Mouse (Mus musculus) liver, embryonic 15.5 days (tissue): ENCODE data around the gene Lrrc29. TPM values are rescaled to one million over a fixed set of nuclear protein-coding genes. Genes with fewer than 3 reads are reported as not detected.

ENCODE experiments used
- ATAC-seq: fragments of 200-750 bp; cut with Nextera tagmentation; 2 replicates; pipeline ENCODE4 v1.8.0; 2017; ENCODE audit warnings: moderate number of reproducible peaks, mild to moderate bottlenecking, moderate library complexity; ENCODE audit not compliant: insufficient read depth
- H3K27ac ChIP-seq: fragments of 300-500 bp; sonication (generic); replicated peaks from 2 replicates; pipeline ENCODE4 v1.5.1; 2015; ENCODE audit warnings: mild to moderate bottlenecking, inconsistent platforms
- H3K27me3 ChIP-seq: fragments of 300-500 bp; sonication (generic); 2 replicates; pipeline ENCODE4 v1.6.1; 2015; ENCODE audit warnings: mild to moderate bottlenecking, inconsistent platforms
- H3K36me3 ChIP-seq: fragments of 300-500 bp; sonication (generic); replicated peaks from 2 replicates; pipeline ENCODE4 v1.6.1; 2015; ENCODE audit warnings: moderate library complexity, mild to moderate bottlenecking, inconsistent platforms
- H3K4me1 ChIP-seq: fragments of 300-500 bp; sonication (generic); replicated peaks from 2 replicates; pipeline ENCODE4 v1.6.1; 2015; ENCODE audit warnings: inconsistent platforms
- H3K4me2 ChIP-seq: fragments of 300-500 bp; sonication (generic); 2 replicates; pipeline ENCODE4 v1.6.1; 2015; ENCODE audit warnings: moderate library complexity, mild to moderate bottlenecking, inconsistent platforms
- H3K4me3 ChIP-seq: fragments of 300-500 bp; sonication (generic); replicated peaks from 2 replicates; pipeline ENCODE4 v1.5.1; 2015; ENCODE audit warnings: mild to moderate bottlenecking, inconsistent platforms
- H3K9ac ChIP-seq: fragments of 300-500 bp; sonication (generic); 2 replicates; pipeline ENCODE4 v1.6.1; 2015; ENCODE audit warnings: moderate library complexity, mild to moderate bottlenecking, inconsistent platforms
- H3K9me3 ChIP-seq: fragments of 300-500 bp; sonication (generic); replicated peaks from 2 replicates; pipeline ENCODE4 v1.6.1; 2016; ENCODE audit warnings: inconsistent platforms
- WGBS: fragments of 180-500 bp; shearing (Covaris S2); methylation state at CpG from one replicate; pipeline ENCODE4 v1.1.7; 2015; ENCODE audit warnings: mixed read lengths; ENCODE audit not compliant: insufficient replicate concordance; 5-methylcytosine and 5-hydroxymethylcytosine counted together
- polyA plus RNA-seq: library from polyadenylated mRNA; unstranded; fragments of >200 nt; fragmentation: Nextera tagmentation; extraction: Ambion mirVana; gene quantifications from 2 replicates; pipeline ENCODE4 v1.2.1, GENCODE M21; 2015

The Lrrc29 gene
- polyA plus RNA-seq, 1 experiment from 2014 or later, result 10.4 TPM

DNA sequence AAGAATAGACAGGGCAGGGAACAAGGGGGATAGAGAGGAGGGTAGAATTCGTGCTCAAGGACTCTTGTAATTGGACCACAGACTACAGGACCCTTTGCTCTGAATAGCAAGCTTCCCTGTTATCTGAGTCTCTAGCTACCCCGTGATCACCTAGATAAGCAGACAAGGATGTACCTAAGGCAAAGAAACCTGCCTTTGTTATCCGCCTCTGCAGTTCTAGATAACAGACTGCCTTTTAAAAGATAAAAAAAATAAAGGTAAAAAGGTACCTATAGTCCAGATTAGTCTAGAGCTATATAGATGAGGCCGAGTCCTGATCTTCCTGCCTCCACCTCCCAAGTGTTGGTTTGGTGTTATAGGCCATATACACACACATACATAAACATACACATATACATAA lies 16.7 kb upstream of the Lrrc29 start:
- H3K27me3 ChIP-seq, result peaks cover 32% of the 10 kb centered on the region
- H3K27ac ChIP-seq, result no peak overlapping the region
- no peak overlapping the region for H3K4me3 ChIP-seq
- H3K4me1 ChIP-seq, result peaks cover 74% of the 10 kb centered on the region
- WGBS, result 40% methylated on average over 4 of the region's 4 CpGs
- H3K9me3 ChIP-seq, result no peaks in the 10 kb centered on the region
- H3K9ac ChIP-seq, result no peak overlapping the region
- no peak for ATAC-seq
- no peaks in the 10 kb centered on the region for H3K36me3 ChIP-seq
- H3K4me2 ChIP-seq, result no peak overlapping the region

DNA sequence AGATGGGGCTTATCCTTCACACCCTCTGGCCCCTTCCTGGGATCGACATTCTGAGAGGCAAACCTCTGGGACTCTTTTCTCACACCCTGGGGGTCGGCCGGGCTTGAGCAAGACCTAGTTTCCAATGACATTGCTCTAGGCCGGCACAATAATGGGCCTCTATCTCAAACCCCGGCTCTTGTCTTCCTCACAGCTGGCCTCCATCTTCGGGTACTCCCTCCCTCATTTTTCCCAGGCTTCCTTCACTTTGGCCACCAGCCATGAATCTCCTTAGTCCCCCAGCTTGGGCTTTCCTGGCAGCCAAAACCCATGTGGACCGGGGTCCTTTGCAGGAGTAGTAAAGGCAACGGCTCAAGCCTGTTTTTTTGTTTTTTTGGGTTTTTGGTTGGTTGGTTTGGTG lies 15.3 kb upstream of the Lrrc29 start:
- Histone ChIP-seq H3K27me3 (peaks cover 19% of the 10 kb centered on the region), H3K4me2 (no peak overlapping the region), H3K4me1 (peaks cover 60% of the 10 kb centered on the region), H3K9ac (no peak overlapping the region), H3K27ac (0 out of 2 replicates have a peak overlapping the region, but pooled peaks have one; percentile 2), H3K4me3 (no peak overlapping the region), H3K36me3 (peaks cover 4% of the 10 kb centered on the region; the same call in 1 of the 2 replicates), H3K9me3 (no peaks in the 10 kb centered on the region)
- ATAC-seq, result no peak
- 57% methylated on average over 8 of the region's 8 CpGs for WGBS

DNA sequence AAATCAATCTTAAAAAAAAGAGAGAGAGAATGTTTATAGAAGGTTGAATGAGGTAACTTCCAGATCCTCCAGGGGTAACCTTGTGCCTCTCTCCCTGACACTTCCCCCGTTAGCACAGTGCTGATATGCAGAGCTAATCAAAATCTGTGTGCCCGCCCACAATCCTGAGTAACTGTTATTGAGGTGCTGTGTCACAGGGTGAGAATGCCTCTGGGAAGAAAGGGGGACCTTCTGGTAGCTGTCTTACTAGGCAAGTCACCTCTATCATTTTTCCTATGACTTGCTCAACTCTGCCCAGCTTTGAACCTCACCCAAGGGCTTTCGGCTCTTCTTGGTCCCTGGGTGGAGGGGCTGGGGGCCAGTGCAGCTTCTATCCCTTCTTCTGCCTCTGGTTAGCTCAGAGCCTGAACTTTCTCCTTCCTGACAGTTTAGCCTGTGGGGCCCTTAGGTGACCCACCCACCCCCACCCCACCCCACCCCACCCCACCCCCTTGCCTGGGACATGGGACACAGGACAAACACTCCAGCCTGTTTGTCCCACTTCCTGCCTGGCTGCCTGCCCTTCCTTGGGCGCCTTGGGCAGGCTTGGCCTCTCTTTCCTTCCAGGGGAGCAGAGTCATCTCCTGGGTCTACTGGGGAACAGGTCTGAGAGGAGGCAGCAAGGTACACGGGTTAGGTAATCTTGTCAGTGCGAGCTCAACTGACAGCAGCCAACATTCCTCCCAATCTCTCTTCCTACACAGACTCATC lies 14.0 kb upstream of the Lrrc29 start:
- peaks cover 13% of the 10 kb centered on the region for H3K36me3 ChIP-seq
- peaks cover 5% of the 10 kb centered on the region; the same call in 1 of the 2 replicates for H3K27me3 ChIP-seq
- no peak overlapping the region for H3K27ac ChIP-seq
- no peak overlapping the region for H3K4me2 ChIP-seq
- H3K4me1 ChIP-seq, result peaks cover 48% of the 10 kb centered on the region
- no peak overlapping the region for H3K9ac ChIP-seq
- ATAC-seq, result peak; percentile 46; the same call in 1 of the 2 replicates
- H3K4me3 ChIP-seq, result no peak overlapping the region
- 36% methylated on average over 6 of the region's 6 CpGs for WGBS
- no peaks in the 10 kb centered on the region for H3K9me3 ChIP-seq

DNA sequence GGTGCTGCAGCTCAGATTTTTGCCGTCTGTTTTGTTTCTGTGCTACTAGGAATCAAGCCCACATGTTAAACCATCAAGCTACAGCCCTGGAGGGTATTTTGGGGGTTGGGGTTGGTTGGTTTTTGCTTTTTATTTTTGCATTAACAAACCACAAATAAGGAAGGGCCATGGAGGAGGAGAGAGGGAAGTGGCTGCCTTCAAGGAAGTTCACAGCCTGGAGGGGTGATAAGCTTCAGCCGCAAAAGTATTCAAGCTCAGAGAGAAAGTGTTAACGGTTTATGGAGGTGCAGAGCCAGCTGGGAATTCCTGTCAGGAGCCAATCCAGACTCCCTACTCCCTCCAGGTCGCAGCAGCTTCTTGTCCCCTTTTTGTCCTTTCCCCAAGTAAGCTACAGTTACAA lies 12.9 kb upstream of the Lrrc29 start:
- H3K9me3 ChIP-seq, result no peaks in the 10 kb centered on the region
- peaks cover 16% of the 10 kb centered on the region for H3K36me3 ChIP-seq
- ATAC-seq, result no peak
- H3K9ac ChIP-seq, result no peak overlapping the region
- H3K4me2 ChIP-seq, result peak overlapping the region; percentile 25; the same call in 1 of the 2 replicates
- H3K4me1 ChIP-seq, result peaks cover 39% of the 10 kb centered on the region
- no peaks in the 10 kb centered on the region for H3K27me3 ChIP-seq
- peak overlapping the region; percentile 5 for H3K27ac ChIP-seq
- WGBS, result 8% methylated on average over 4 of the region's 4 CpGs
- no peak overlapping the region for H3K4me3 ChIP-seq

DNA sequence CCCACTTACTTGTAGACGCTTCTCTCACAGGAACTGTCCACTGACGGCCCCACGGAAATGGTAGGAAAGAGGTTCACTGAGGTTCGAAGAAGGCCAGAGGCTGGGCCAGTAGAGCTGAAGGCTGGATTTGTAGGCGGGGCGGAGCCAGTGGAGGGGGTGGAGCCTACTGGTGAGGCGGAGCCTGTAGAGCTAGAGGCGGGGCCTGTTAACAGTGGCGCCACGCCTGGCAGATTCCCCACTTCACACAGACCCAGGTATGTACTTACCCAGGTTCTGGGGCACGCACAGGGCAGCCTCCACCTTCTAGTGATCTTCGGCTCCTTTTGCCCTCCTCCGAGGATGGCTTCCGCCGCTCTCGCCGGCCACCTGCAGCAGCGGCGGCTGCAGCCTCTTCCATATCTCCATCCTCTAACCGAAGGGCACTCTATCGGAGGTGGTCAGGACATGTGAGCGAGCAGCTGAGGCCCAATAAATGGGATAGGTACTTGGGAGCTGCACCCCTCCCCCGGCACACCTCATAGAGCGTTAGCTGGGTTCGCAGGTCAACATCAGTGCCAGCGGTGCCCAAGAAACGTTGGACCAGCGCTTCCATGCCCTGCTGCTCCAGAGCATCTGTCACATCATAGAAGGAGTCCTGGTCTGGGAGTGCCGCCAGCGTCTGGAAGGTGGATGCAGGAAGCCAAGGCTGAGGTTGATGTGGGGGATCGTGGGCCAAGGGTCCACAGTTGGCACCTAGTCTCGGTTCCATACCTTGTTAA lies 10.5 kb upstream of the Lrrc29 start:
- 83% methylated on average over 32 of the region's 32 CpGs for WGBS
- Histone ChIP-seq H3K9ac (no peak overlapping the region), H3K4me2 (no peak overlapping the region), H3K36me3 (peaks cover 31% of the 10 kb centered on the region), H3K27ac (no peak overlapping the region), H3K4me3 (no peak overlapping the region), H3K4me1 (peaks cover 28% of the 10 kb centered on the region), H3K9me3 (no peaks in the 10 kb centered on the region), H3K27me3 (no peaks in the 10 kb centered on the region)
- no peak for ATAC-seq

DNA sequence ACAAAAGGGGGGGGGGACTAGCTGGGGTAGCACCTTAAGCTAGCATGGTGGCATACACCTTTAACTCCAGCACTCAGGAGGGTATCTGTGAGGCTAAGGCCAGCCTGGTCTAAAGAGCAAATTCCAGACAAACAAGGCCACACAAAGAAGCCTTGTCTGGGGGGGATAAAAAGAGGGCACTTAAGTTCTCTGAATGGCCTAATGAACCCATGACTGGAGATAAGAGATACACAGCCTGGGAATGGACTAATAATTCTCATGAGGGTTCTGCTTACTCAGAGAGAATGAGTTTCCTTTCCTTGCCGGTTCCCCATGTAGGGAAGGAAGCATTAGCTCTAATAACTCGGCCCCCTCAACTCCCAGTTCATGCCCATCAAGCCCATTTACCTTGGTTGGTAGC lies 6.4 kb upstream of the Lrrc29 start:
- Histone ChIP-seq H3K4me2 (no peak overlapping the region), H3K4me1 (peaks cover 5% of the 10 kb centered on the region), H3K36me3 (peaks cover 69% of the 10 kb centered on the region), H3K4me3 (no peak overlapping the region), H3K9me3 (no peaks in the 10 kb centered on the region), H3K9ac (no peak overlapping the region), H3K27me3 (no peaks in the 10 kb centered on the region), H3K27ac (no peak overlapping the region)
- ATAC-seq, result no peak
- WGBS, result 67% methylated on average over 2 of the region's 2 CpGs

DNA sequence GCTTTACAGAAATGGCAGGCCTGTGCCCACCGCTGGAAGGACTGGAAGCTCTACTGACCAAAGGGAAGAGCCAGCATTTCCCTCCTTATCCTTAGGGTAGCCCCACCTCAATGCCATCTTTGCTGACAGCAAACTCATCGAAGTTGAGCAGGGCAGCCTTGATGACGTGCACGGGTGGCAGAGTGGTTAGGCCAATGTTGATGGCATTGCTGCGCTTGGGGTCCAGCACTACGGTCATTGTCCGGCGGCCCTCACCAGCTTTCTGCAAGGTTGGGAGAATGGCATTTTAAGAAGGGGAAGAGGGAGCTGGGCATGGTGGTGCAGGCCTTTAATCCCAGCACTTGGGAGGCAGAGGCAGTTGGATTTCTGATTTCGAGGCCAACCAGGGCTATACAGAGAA lies 5.9 kb upstream of the Lrrc29 start:
- no peaks in the 10 kb centered on the region for H3K27me3 ChIP-seq
- H3K9me3 ChIP-seq, result no peaks in the 10 kb centered on the region
- peaks cover 72% of the 10 kb centered on the region for H3K36me3 ChIP-seq
- no peak overlapping the region for H3K9ac ChIP-seq
- 90% methylated on average over 9 of the region's 9 CpGs for WGBS
- no peak overlapping the region for H3K4me2 ChIP-seq
- ATAC-seq, result no peak
- no peak overlapping the region for H3K27ac ChIP-seq
- H3K4me3 ChIP-seq, result no peak overlapping the region
- H3K4me1 ChIP-seq, result peaks cover 11% of the 10 kb centered on the region

DNA sequence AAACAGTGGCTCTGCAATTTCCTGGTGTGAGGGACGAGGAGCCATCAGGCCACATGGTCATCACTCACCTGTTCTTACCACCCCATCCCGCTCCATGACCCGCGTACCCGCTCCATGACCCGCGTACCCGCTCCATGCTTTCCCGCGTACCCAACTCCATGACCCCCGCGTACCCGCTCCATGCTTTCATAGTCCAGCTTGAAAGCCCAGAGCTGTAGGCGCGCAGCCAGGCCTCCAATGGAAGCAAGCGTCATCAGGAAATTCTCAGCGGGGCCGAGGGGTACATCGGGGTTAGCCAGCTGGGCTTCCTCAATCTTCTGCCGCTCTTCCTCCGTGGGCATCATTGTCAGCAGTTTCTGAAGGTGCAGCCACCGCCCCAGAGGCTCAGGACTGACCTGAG lies 5.4 kb upstream of the Lrrc29 start:
- peaks cover 68% of the 10 kb centered on the region for H3K36me3 ChIP-seq
- 92% methylated on average over 22 of the region's 22 CpGs for WGBS

DNA sequence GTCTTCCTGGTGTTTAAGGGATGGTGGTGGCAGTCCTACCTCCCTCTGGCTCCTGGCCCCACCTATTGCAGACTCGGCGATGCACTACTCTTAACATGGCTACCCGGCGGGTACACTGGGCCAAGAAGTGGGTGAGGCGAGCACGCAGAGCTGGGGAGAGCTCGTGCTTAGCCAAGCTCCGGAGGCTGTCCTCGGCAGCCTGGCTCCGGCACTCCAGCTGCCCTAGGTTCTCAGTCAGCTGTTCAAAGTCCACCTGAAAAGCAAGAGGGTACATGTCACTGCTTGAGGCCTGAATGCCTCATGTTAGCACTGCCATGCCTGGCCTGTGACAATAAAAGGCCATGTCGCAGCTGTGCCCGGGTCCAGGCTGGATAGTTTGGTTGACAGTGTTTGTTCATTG lies 4.2 kb upstream of the Lrrc29 start:
- H3K27ac ChIP-seq, result no peak overlapping the region
- H3K4me1 ChIP-seq, result peaks cover 18% of the 10 kb centered on the region
- no peak overlapping the region for H3K4me3 ChIP-seq
- no peak for ATAC-seq
- 86% methylated on average over 12 of the region's 12 CpGs for WGBS
- no peaks in the 10 kb centered on the region for H3K9me3 ChIP-seq
- H3K36me3 ChIP-seq, result peaks cover 59% of the 10 kb centered on the region
- no peaks in the 10 kb centered on the region for H3K27me3 ChIP-seq
- no peak overlapping the region for H3K4me2 ChIP-seq
- no peak overlapping the region for H3K9ac ChIP-seq

More for the DNA sequence above, 5.4 kb upstream of the Lrrc29 start:
- Histone ChIP-seq H3K4me3 (no peak overlapping the region), H3K27me3 (no peaks in the 10 kb centered on the region), H3K9ac (no peak overlapping the region), H3K4me2 (no peak overlapping the region), H3K9me3 (no peaks in the 10 kb centered on the region), H3K27ac (no peak overlapping the region), H3K4me1 (peaks cover 14% of the 10 kb centered on the region)
- no peak for ATAC-seq

DNA sequence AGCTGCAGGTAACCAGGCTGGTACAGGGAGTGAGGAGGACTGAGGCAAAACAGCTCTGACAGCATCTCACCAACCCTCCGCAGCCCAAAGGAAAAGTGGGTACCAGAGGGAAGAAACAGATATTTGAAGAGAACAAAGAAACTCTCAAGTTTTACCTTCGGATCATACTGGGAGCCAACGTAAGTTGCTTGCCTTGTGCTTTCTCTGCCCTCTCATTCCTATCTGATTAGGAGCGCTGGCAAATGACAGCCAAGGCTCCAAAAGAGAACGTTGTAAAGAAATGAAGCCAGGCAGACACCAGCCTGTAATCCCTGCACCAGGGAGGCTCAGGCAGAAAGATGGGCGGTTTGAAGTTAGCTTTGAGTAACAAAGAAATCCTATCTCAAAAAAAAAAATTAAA lies 890 bp upstream of the Lrrc29 start:
- Histone ChIP-seq H3K36me3 (peaks cover 53% of the 10 kb centered on the region), H3K9me3 (no peaks in the 10 kb centered on the region), H3K4me1 (peaks cover 49% of the 10 kb centered on the region), H3K4me3 (peak overlapping the region; percentile 73), H3K9ac (peak overlapping the region; percentile 81), H3K27ac (peak overlapping the region; percentile 96), H3K4me2 (peak overlapping the region; percentile 80), H3K27me3 (no peaks in the 10 kb centered on the region)
- no peak for ATAC-seq
- 18% methylated on average over 6 of the region's 6 CpGs for WGBS

DNA sequence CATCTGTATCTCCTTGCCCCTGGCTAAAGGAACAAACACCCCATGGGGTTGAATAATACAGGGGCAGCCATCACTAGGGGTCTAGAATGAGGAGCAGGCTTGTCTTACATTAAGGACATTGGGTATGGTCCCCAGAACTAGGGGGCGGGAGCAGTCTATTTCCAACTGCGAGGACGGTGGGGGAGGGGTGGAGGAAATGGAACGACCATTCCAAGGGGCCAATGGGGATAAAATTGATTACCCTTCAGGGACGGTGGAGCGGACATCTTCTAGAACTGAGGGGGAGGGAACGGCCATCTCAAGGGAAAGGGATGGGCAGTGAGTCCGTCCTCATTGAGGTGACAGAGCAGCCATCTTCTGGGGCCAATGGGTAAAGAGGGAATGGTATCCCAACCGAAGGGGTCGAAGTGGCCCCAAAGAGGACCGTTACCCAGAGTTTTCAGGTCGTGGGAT lies 411 bp downstream of the Lrrc29 start:
- Histone ChIP-seq H3K27ac (peak overlapping the region; percentile 96), H3K9ac (peak overlapping the region; percentile 81), H3K4me1 (peaks cover 58% of the 10 kb centered on the region), H3K36me3 (peaks cover 44% of the 10 kb centered on the region), H3K9me3 (no peaks in the 10 kb centered on the region), H3K4me3 (peak overlapping the region; percentile 73), H3K4me2 (peak overlapping the region; percentile 84), H3K27me3 (no peaks in the 10 kb centered on the region)
- under 1% methylated on average over 12 of the region's 12 CpGs for WGBS
- ATAC-seq, result peak; percentile 6
